Mouse (Mus musculus): Measurements from ENCODE around the gene Pltp. TPM values are rescaled to one million over a fixed set of nuclear protein-coding genes. Genes with fewer than 3 reads are reported as not detected.

Gene Pltp
- total and polyA plus RNA-seq, 3 experiments = 0.85 to 5.5 (median 0.94) TPM

DNA sequence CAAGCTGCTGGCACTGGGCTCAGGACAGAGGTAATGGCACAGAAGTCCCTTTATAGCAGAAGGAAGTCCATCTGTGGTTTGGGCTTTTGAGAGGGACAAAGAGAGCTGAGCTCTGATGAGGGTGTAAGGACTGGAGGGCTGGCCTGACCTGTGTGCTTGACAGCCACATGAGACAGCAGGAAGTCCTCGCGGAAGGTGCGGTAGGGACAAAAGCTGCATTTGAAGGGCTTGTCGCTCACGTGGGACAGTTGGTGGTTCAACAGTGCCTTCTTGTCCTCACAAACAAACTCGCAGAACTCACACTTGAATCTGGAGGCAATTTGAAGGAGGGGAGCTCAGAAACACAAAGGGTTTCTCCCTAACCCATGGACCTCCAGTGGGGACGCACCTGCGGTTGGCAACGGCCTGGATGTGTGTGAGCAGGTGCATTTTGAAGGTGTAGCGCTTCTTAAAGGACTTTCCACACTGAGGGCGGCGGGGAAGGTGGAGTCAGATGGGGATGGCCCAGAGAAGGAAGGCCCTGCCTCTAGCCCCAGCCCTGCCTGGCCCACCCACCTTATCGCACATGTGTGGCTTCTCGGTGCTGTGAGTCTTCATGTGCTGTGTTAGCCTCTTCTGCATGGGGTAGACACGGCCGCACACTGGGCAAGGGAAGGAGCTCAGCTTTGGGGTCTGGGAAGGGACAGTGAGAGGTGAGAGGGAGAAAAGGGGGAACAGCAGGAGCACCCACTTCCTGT lies 42.4 kb upstream of the Pltp start:
- no peak for DNase-seq (ENCODE audit: extremely low read depth)
- no peak overlapping the region for H3K27ac ChIP-seq (ENCODE audit: insufficient read depth, low read depth)
- in situ Hi-C loops (cut with MboI; ENCODE audit: low pct_ligation_motif_present, low pct_unique_long_range_greater_than_20kb, low sequenced_read_pairs) = no loop called here
- peaks cover 89 to 99% of the 10 kb centered on the region in 2 experiments for H3K36me3 ChIP-seq (replicated peaks in 1 of 2; ENCODE audit: control insufficient read depth in 1 of 2, insufficient read depth in 1 of 2, low read length in 1 of 2)
- no peaks in the 10 kb centered on the region for H3K27me3 ChIP-seq (replicated peaks)
- dilution Hi-C loops (cut with MboI; ENCODE audit: extremely low pct_ligation_motif_present, extremely low pct_unique_long_range_greater_than_20kb, low sequenced_read_pairs) = no loop called here
- H3K4me2 ChIP-seq (ENCODE audit: insufficient read depth, low read depth, poor library complexity, severe bottlenecking) = no peak overlapping the region
- no peaks in the 10 kb centered on the region for H3K79me2 ChIP-seq (replicated peaks; ENCODE audit: control insufficient read depth, extremely low read depth, insufficient read depth, poor library complexity, severe bottlenecking)
- H3K9me3 ChIP-seq (replicated peaks; ENCODE audit: low read length) = no peaks in the 10 kb centered on the region
- TF ChIP-seq CTCF (conservative IDR thresholded peaks at IDR 0.05 in 1 of 2, IDR thresholded peaks at IDR 0.05 in 1 of 2; ENCODE audit: low read depth in 2 of 2, low read length in 2 of 2) (no peak), EP300 (IDR thresholded peaks at IDR 0.05; ENCODE audit: low read length) (no peak), CHD1 (IDR thresholded peaks at IDR 0.05; ENCODE audit: low read depth, low read length) (no peak), RCOR1 (conservative IDR thresholded peaks at IDR 0.05; ENCODE audit: low read depth, low read length) (no peak), ZNF384 (IDR thresholded peaks at IDR 0.05; ENCODE audit: low read depth, low read length) (no peak), BHLHE40 (IDR thresholded peaks at IDR 0.05; ENCODE audit: low read depth, low read length) (no peak)
- no peak overlapping the region for H3K9ac ChIP-seq (ENCODE audit: insufficient read depth, low read depth)
- H3K4me3 ChIP-seq (replicated peaks in 1 of 3; ENCODE audit: low read depth in 2 of 3, low read length in 2 of 3, poor library complexity in 1 of 3) = no peak overlapping the region
- H3K4me1 ChIP-seq (ENCODE audit: control insufficient read depth in 1 of 2, insufficient read depth in 2 of 2) = peaks cover 0 to 5% of the 10 kb centered on the region in 2 experiments; a peak in 1 of 4 replicates

DNA sequence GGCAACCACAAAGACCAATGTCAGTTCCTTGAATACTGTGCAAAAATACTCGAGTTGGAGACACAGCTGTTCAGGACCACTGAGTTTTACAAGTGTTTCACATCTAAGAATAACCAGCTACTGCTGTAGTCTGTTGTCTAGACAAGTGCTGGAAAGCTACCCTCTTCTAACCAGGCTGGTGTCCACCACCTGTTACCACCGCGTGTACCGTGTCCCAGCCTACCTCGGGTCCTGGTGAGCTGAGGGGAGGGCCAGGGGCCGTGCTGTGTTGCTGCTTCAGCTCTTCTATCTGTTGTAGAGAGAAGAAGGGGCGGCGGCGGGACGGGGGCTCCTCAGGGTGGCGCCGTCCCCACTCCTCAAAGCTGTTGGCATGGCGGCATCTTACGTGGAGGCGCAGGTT lies 41.5 kb upstream of the Pltp start:
- no peak overlapping the region for H3K4me3 ChIP-seq (replicated peaks in 1 of 3; ENCODE audit: low read depth in 2 of 3, low read length in 2 of 3, poor library complexity in 1 of 3)
- no peaks in the 10 kb centered on the region for H3K79me2 ChIP-seq (replicated peaks; ENCODE audit: control insufficient read depth, extremely low read depth, insufficient read depth, poor library complexity, severe bottlenecking)
- H3K9ac ChIP-seq (ENCODE audit: insufficient read depth, low read depth) = no peak overlapping the region
- H3K9me3 ChIP-seq (replicated peaks; ENCODE audit: low read length) = no peaks in the 10 kb centered on the region
- peaks cover 89 to 99% of the 10 kb centered on the region in 2 experiments for H3K36me3 ChIP-seq (replicated peaks in 1 of 2; ENCODE audit: control insufficient read depth in 1 of 2, insufficient read depth in 1 of 2, low read length in 1 of 2)
- TF ChIP-seq RCOR1 (conservative IDR thresholded peaks at IDR 0.05; ENCODE audit: low read depth, low read length) (no peak), TCF12 (IDR thresholded peaks at IDR 0.05; ENCODE audit: low read depth, low read length) (no peak), EP300 (IDR thresholded peaks at IDR 0.05; ENCODE audit: low read length) (no peak), E2F4 (IDR thresholded peaks at IDR 0.05; ENCODE audit: insufficient replicate concordance, low read depth, low read length) (no peak), POLR2AphosphoS2 (IDR thresholded peaks at IDR 0.05; ENCODE audit: low read depth, low read length) (no peak), GABPA (IDR thresholded peaks at IDR 0.05; ENCODE audit: insufficient replicate concordance, low read depth, low read length) (no peak), CHD2 (IDR thresholded peaks at IDR 0.05; ENCODE audit: low read length) (no peak), TBP (conservative IDR thresholded peaks at IDR 0.05; ENCODE audit: low read depth, low read length) (no peak), KAT2A (IDR thresholded peaks at IDR 0.05; ENCODE audit: insufficient replicate concordance, low read length) (no peak), MXI1 (IDR thresholded peaks at IDR 0.05; ENCODE audit: low read depth, low read length) (no peak), JUND (conservative IDR thresholded peaks at IDR 0.05; ENCODE audit: low read depth, low read length) (no peak), BHLHE40 (IDR thresholded peaks at IDR 0.05; ENCODE audit: low read depth, low read length) (no peak), USF2 (conservative IDR thresholded peaks at IDR 0.05; ENCODE audit: low read depth, low read length) (no peak), RAD21 (IDR thresholded peaks at IDR 0.05; ENCODE audit: low read depth, low read length) (no peak), MAFK (IDR thresholded peaks at IDR 0.05; ENCODE audit: insufficient replicate concordance, low read length) (no peak)
- no peak overlapping the region for H3K27ac ChIP-seq (ENCODE audit: insufficient read depth, low read depth)
- in situ Hi-C loops (cut with MboI; ENCODE audit: low pct_ligation_motif_present, low pct_unique_long_range_greater_than_20kb, low sequenced_read_pairs) = no loop called here
- no peaks in the 10 kb centered on the region for H3K27me3 ChIP-seq (replicated peaks)
- DNase-seq (ENCODE audit: extremely low read depth) = no peak
- H3K4me1 ChIP-seq (ENCODE audit: control insufficient read depth in 1 of 2, insufficient read depth in 2 of 2) = peaks cover 0 to 5% of the 10 kb centered on the region in 2 experiments; a peak in 1 of 4 replicates
- no peak overlapping the region for H3K4me2 ChIP-seq (ENCODE audit: insufficient read depth, low read depth, poor library complexity, severe bottlenecking)
- dilution Hi-C loops (cut with MboI; ENCODE audit: extremely low pct_ligation_motif_present, extremely low pct_unique_long_range_greater_than_20kb, low sequenced_read_pairs) = no loop called here
